Mouse (Mus musculus): Measurements from ENCODE around the gene Prdm1.

- TF ChIP-seq ZNF384 (IDR thresholded peaks at IDR 0.05; ENCODE audit: low read depth, low read length) (no peak), HCFC1 (IDR thresholded peaks at IDR 0.05; ENCODE audit: borderline replicate concordance, insufficient read depth, low read length) (no peak), ZC3H11A (IDR thresholded peaks at IDR 0.05; ENCODE audit: borderline replicate concordance, low read depth, low read length) (no peak)
Measured at GRCm38 (mm10) chr10:44388706-44389233, 139.5 kb downstream of the Prdm1 start.
